Mouse (Mus musculus) inflammation-experienced regulatory T-cells, adult 16 weeks (primary cell): ENCODE data around the gene Frem3. TPM values are rescaled to one million over a fixed set of nuclear protein-coding genes. Genes with fewer than 3 reads are reported as not detected.

Source experiments
- polyA plus RNA-seq: library from polyadenylated mRNA; unstranded; fragments of 100-300 nt; shearing (Covaris generic); gene quantifications from one replicate; pipeline ENCODE4 v1.2.1, GENCODE M21; 2017

Frem3 gene
- not detected for polyA plus RNA-seq

DNA sequence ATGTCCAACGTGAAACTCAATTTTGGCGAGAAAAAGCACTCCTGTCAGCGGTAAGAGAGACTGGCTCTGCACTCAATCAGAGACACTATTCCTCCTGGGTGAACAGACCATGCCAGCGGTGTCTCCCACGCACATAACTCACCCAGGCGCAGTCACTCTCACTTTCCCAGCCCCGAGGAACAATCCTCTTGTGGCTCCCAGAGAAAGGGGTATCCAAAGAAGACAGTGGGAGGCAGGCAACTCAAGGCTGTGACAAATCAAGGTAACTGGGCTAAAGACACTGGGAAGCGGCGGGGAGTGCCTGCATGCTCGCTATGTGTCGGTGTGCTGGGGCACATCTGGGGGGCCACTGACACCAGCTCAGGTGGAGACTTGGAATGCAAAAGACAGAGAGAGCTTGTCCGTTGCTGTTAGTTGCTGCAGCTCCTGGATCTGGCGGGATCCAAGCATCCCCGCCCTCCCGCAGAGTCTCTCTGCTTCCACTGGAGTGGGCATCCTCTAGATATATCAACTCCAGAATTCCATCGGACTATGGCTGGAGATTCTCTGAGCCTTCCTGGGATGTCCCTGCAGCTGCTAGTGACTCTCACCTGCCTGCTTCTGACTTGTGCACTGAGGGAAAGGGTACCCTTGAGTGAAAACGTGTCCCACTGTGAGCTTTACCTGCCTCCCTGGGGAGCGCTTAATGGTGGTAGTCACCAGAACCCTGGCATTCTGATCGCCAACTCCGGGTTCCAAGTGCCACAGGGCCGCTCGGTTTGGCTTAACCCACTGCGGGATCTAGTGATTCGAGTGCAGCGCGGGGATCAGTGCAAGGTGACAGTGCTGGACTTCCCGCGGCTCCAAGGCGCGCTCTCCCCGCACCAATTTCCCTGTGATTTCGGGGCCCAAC is at the start of gene Frem3:
TSS of gene Frem3 (plus strand) at position 532 of the 892 bp plus-strand sequence.

DNA sequence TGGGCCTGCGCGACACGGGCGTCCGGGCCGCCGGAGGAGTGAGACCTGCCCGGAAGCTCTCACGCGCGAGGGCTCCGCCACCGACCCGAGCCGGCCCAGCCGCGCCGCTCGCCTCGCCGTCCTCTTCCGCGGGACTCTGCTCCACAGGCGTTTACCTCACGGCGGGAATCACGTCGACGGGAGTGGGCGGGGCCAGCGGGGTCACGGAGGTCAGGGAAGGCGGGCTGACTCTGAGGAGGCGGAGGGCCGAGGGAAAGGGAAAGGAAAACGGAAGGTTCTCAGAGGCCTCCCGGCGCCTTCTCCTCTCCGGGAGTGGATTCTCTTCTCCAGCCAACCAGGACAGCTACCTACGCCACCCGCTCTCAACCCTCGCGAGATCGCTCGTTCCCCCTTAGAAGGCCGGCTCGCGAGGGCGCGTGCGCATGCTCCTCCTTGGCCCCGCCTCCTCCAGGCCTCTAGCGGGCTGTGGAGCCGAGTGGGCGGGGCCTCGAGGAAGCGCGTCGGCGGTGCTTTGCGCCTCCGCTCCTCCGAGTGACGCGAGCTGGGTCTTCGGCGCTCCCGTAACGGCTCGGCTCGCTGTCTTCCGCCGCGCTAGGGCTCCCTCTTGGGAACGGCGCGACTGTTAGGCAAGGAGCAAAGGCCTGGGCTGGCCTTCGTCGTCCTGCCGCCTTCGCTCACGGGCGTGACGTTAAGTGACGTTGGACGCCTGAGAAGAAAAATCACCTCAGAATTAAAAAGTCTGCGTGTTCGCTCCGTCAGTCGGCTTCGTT is 128.5 kb downstream of the Frem3 start, which contains the start of gene Smarca5:
TSS of gene Smarca5 (minus strand) at position 343 of the 770 bp plus-strand sequence.

Other genes with a start within 250 kb of the Frem3 start
- 1.4 TPM for gene Gypa, start 117.3 kb upstream of the Frem3 start, polyA plus RNA-seq
- 10.0 TPM for gene Smarca5, start 128.4 kb downstream of the Frem3 start, polyA plus RNA-seq